Mouse (Mus musculus) MEL (cell line): Measurements from ENCODE around the gene Dse. TPM values are rescaled to one million over a fixed set of nuclear protein-coding genes. Genes with fewer than 3 reads are reported as not detected.
A peak's percentile ranks its signal among the peaks of the same experiment; 100 is the strongest.

Experiments
- DNase-seq: peaks from one replicate; pipeline ENCODE4 v3.0.0; 2011; ENCODE audit warnings: low read depth, low spot score
- H3K27ac ChIP-seq: 2 replicates; pipeline ENCODE4 v1.5.1; 2012; ENCODE audit warnings: low read depth, mild to moderate bottlenecking, control low read depth, low read length, moderate library complexity; ENCODE audit not compliant: control insufficient read depth
- H3K27me3 ChIP-seq, 2 experiments: fragments of 150-350 bp in 1 of 2; sonication (generic) in 1 of 2; 2 replicates each; pipeline ENCODE4 v1.6.1; 2012; ENCODE audit warnings: low read length in 2 of 2, mild to moderate bottlenecking in 2 of 2, improper control_type of control experiment in 1 of 2, moderate library complexity in 1 of 2; ENCODE audit not compliant: insufficient read depth in 2 of 2, control insufficient read depth in 1 of 2
- H3K36me3 ChIP-seq, 2 experiments: 2 replicates each; pipeline ENCODE4 v1.6.1; 2012 to 2014; ENCODE audit warnings: low read length in 2 of 2, improper control_type of control experiment in 1 of 2, inconsistent platforms in 1 of 2, mild to moderate bottlenecking in 1 of 2; ENCODE audit not compliant: insufficient read depth in 2 of 2, control insufficient read depth in 1 of 2
- H3K4me1 ChIP-seq, 2 experiments: fragments of 150-350 bp in 1 of 2; sonication (generic) in 1 of 2; 2 replicates each; pipeline ENCODE4 v1.6.1; 2012; ENCODE audit warnings: low read length in 2 of 2, improper control_type of control experiment in 1 of 2, mild to moderate bottlenecking in 1 of 2; ENCODE audit not compliant: insufficient read depth in 2 of 2, control insufficient read depth in 1 of 2
- H3K4me3 ChIP-seq, 2 experiments: fragments of 150-350 bp in 1 of 2; sonication (generic) in 1 of 2; 2 replicates each; pipeline ENCODE4 v1.5.1; 2012; ENCODE audit warnings: low read depth in 2 of 2, low read length in 2 of 2, mild to moderate bottlenecking in 2 of 2, moderate library complexity in 2 of 2, control low read depth in 1 of 2, improper control_type of control experiment in 1 of 2; ENCODE audit not compliant: control insufficient read depth in 1 of 2, insufficient read depth in 1 of 2
- H3K79me2 ChIP-seq: 2 replicates; pipeline ENCODE4 v1.6.1; 2012; ENCODE audit warnings: mild to moderate bottlenecking, low read length, moderate library complexity; ENCODE audit not compliant: control insufficient read depth, poor library complexity, insufficient read depth
- H3K9ac ChIP-seq: 2 replicates; pipeline ENCODE4 v1.6.1; 2012; ENCODE audit warnings: low read depth, mild to moderate bottlenecking, control low read depth, low read length, moderate library complexity; ENCODE audit not compliant: control insufficient read depth, poor library complexity, severe bottlenecking
- H3K9me3 ChIP-seq: fragments of 150-350 bp; sonication (generic); replicated peaks from 2 replicates; pipeline ENCODE4 v1.6.1; 2012; ENCODE audit warnings: mild to moderate bottlenecking, low read length, improper control_type of control experiment, moderate library complexity; ENCODE audit not compliant: insufficient read depth
- ELF1 ChIP-seq: IDR thresholded peaks from 2 replicates; pipeline ENCODE4 v1.6.1; 2014; ENCODE audit warnings: low read depth, mild to moderate bottlenecking, inconsistent platforms, low read length, improper control_type of control experiment, moderate library complexity
- EP300 ChIP-seq, 2 experiments: IDR thresholded peaks; 2 replicates each; pipeline ENCODE4 v1.6.1; 2011; ENCODE audit warnings: improper control_type of control experiment in 2 of 2, low read length in 2 of 2, low read depth in 1 of 2, mild to moderate bottlenecking in 1 of 2
- HCFC1 ChIP-seq: IDR thresholded peaks from 2 replicates; pipeline ENCODE4 v1.6.1; 2012; ENCODE audit warnings: low read depth, mild to moderate bottlenecking, inconsistent platforms, low read length, improper control_type of control experiment, moderate library complexity
- KAT2A ChIP-seq: conservative IDR thresholded peaks from 2 replicates; pipeline ENCODE4 v1.6.1; 2012; ENCODE audit warnings: low read depth, low read length, improper control_type of control experiment, inconsistent platforms
- MAX ChIP-seq: IDR thresholded peaks from 2 replicates; pipeline ENCODE4 v1.6.1; 2011; ENCODE audit warnings: low read length, improper control_type of control experiment
- MAZ ChIP-seq: IDR thresholded peaks from 2 replicates; pipeline ENCODE4 v1.6.1; 2012; ENCODE audit warnings: low read depth, mild to moderate bottlenecking, inconsistent platforms, low read length, improper control_type of control experiment
- MYB ChIP-seq: IDR thresholded peaks from 2 replicates; pipeline ENCODE4 v1.6.1; 2011; ENCODE audit warnings: mild to moderate bottlenecking, low read depth, low read length, improper control_type of control experiment
- MYC ChIP-seq: IDR thresholded peaks from 2 replicates; pipeline ENCODE4 v1.6.1; 2011; ENCODE audit warnings: low read depth, mild to moderate bottlenecking, low read length, improper control_type of control experiment, moderate library complexity
- POLR2AphosphoS2 ChIP-seq: IDR thresholded peaks from 2 replicates; pipeline ENCODE4 v1.6.1; 2011; ENCODE audit warnings: low read length, improper control_type of control experiment
- RAD21 ChIP-seq: IDR thresholded peaks from 2 replicates; pipeline ENCODE4 v1.6.1; 2011; ENCODE audit warnings: mild to moderate bottlenecking, low read depth, low read length, improper control_type of control experiment
- RCOR1 ChIP-seq: IDR thresholded peaks from 2 replicates; pipeline ENCODE4 v1.6.1; 2012; ENCODE audit warnings: low read depth, mild to moderate bottlenecking, inconsistent platforms, low read length, improper control_type of control experiment
- TBP ChIP-seq: IDR thresholded peaks from 2 replicates; pipeline ENCODE4 v1.8.0; 2011; ENCODE audit warnings: low read depth, low read length, improper control_type of control experiment
- TCF12 ChIP-seq: IDR thresholded peaks from 2 replicates; pipeline ENCODE4 v1.6.1; 2014; ENCODE audit warnings: low read depth, mild to moderate bottlenecking, inconsistent platforms, low read length, improper control_type of control experiment, moderate library complexity
- UBTF ChIP-seq: IDR thresholded peaks from 2 replicates; pipeline ENCODE4 v1.6.1; 2012; ENCODE audit warnings: low read depth, mild to moderate bottlenecking, inconsistent platforms, low read length, improper control_type of control experiment, moderate library complexity, borderline replicate concordance; ENCODE audit not compliant: insufficient read depth
- ZC3H11A ChIP-seq: IDR thresholded peaks from 2 replicates; pipeline ENCODE4 v1.6.1; 2012; ENCODE audit warnings: low read depth, mild to moderate bottlenecking, inconsistent platforms, low read length, improper control_type of control experiment
- ZKSCAN1 ChIP-seq: IDR thresholded peaks from 2 replicates; pipeline ENCODE4 v1.6.1; 2012; ENCODE audit warnings: low read depth, mild to moderate bottlenecking, inconsistent platforms, low read length, improper control_type of control experiment, moderate library complexity
- ZMIZ1 ChIP-seq: IDR thresholded peaks from 2 replicates; pipeline ENCODE4 v1.6.1; 2012; ENCODE audit warnings: low read depth, mild to moderate bottlenecking, inconsistent platforms, low read length, improper control_type of control experiment, moderate library complexity
- ZNF384 ChIP-seq: IDR thresholded peaks from 2 replicates; pipeline ENCODE4 v1.6.1; 2012; ENCODE audit warnings: low read depth, mild to moderate bottlenecking, inconsistent platforms, low read length, improper control_type of control experiment
- polyA plus RNA-seq, 2 experiments: library from polyadenylated mRNA; stranded (reverse) in 1 of 2; unstranded in 1 of 2; fragments of >175 nt in 1 of 2; fragments of >200 nt in 1 of 2; gene quantifications; 2 replicates each; pipeline versions ENCODE4 v1.2.1 to v1.2.4; 2012; ENCODE audit warnings: low replicate concordance in 2 of 2, low read depth in 1 of 2; ENCODE audit not compliant: insufficient read length in 2 of 2, insufficient read depth in 1 of 2, missing spikeins in 1 of 2
- total RNA-seq: library from RNA; depleted of rRNA; stranded (reverse); fragments of 300-350 nt; gene quantifications from 2 replicates; pipeline ENCODE4 v1.2.3, GENCODE M21; 2012

Gene Dse
- total and polyA plus RNA-seq, 3 experiments = not detected

DNA sequence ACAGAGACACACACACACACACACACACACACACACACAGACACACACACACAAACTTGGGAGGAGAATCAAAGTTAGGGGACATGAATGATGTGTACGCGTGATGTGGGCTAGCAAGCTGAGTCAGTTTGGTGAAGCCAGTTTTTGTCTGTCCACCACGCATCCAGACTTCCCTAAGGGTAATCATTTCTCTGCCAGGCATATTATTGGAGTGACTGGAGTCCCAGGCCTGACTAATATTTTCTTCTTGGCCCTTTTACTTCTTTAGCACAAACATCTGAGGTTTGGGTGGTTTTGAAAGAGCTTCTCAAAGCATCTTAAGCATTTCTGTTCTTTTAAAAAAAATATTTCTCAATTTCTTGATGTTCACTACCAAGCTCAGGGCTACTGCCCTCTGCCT, 10.7 kb upstream of the Dse start:
- TF ChIP-seq ZNF384 (no peak), RCOR1 (no peak)
- no peaks in the 10 kb centered on the region for H3K4me1 ChIP-seq

DNA sequence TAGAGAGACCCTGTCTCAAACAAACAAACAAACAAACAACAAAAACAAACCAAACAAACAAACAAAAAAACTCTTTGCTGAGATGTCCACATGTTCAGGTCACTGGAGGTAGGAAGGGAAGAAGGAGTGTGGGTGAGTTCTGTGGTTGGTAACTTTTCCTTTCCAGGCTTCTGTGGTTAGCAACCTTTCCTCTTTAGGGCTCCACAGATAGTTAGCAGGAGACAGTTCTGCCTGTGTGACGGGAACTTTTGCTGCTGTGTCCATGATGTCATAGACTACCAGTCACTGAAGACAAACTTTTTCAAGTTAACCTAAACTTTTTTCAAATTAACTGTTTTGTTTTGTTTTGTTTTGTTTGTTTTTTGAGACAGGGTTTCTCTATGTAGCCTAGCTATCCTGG, 8.2 kb upstream of the Dse start:
- H3K27me3 ChIP-seq = peaks cover 0 to 2% of the 10 kb centered on the region in 2 experiments; a peak in 1 of 4 replicates
- TF ChIP-seq RAD21 (no peak), HCFC1 (no peak), MAX (no peak), MYC (no peak), UBTF (no peak), EP300 (IDR thresholded peaks at IDR 0.05; ENCODE audit: low read depth in 1 of 2, low read length in 2 of 2) (no peak)
- TF ChIP-seq, all 39 proteins: peak for 0
- DNase-seq = no peak
- Histone ChIP-seq H3K36me3 (no peaks in the 10 kb centered on the region), H3K9me3 (no peaks in the 10 kb centered on the region), H3K4me1 (no peaks in the 10 kb centered on the region), H3K9ac (no peak overlapping the region), H3K27ac (no peak overlapping the region), H3K79me2 (no peaks in the 10 kb centered on the region), H3K4me3 (no peak overlapping the region)

More for the DNA sequence above, 10.7 kb upstream of the Dse start:
- Histone ChIP-seq H3K79me2 (no peaks in the 10 kb centered on the region), H3K36me3 (no peaks in the 10 kb centered on the region), H3K27ac (no peak overlapping the region), H3K4me3 (no peak overlapping the region), H3K9me3 (no peaks in the 10 kb centered on the region), H3K27me3 (no peaks in the 10 kb centered on the region), H3K9ac (no peak overlapping the region)
- DNase-seq = no peak

DNA sequence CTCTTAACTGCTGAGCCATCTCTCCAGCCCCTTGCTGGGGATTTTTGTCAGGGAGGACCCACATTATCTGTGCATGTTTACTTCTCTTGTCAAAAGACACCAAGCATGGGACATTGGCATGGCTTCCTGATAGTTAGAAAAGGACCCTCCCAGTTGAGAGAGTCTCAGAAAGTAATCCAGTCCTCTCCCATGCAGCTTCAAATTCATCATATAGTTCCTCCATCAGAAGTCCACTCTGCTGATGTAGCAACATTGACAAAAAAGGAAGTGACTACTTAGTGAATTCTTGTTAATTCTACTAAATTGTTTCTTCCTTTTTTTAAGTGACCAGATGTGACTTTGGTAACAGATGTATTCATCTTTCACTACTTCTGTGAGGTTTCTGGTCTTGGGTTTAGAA, 2.4 kb upstream of the Dse start:
- Histone ChIP-seq H3K27me3 (peaks cover 0 to 2% of the 10 kb centered on the region in 2 experiments; a peak in 1 of 4 replicates), H3K9me3 (no peaks in the 10 kb centered on the region), H3K79me2 (no peaks in the 10 kb centered on the region), H3K27ac (no peak overlapping the region), H3K9ac (no peak overlapping the region), H3K4me3 (no peak overlapping the region), H3K36me3 (no peaks in the 10 kb centered on the region), H3K4me1 (no peaks in the 10 kb centered on the region)
- peak; percentile 12 for DNase-seq
- TF ChIP-seq ZMIZ1 (no peak), TBP (no peak), ZKSCAN1 (no peak), MYB (no peak), ZC3H11A (no peak), POLR2AphosphoS2 (no peak), KAT2A (no peak), ELF1 (no peak), MAZ (no peak), TCF12 (no peak)
